Mouse (Mus musculus) cerebellum, adult 9-11 months (tissue): ENCODE measurements around the gene Dnajc14.

ENCODE experiments used
- DNase-seq: peaks from one replicate; pipeline ENCODE4 v3.0.0; 2022

Gene Dnajc14

GRCm38 (mm10) chr10:128803771-128804270 lies at the start of gene Dnajc14:
Gene Dnajc14, plus strand, starts transcription at chr10:128804062.
- peak; percentile 81 for DNase-seq

- DNase-seq, result no peak
Observed at GRCm38 (mm10) chr10:128772895-128773294, 31.0 kb upstream of the Dnajc14 start.

- no peak for DNase-seq
Observed at GRCm38 (mm10) chr10:128773685-128774084, 30.2 kb upstream of the Dnajc14 start.

GRCm38 (mm10) chr10:128778441-128778840 lies 25.4 kb upstream of the Dnajc14 start:
- DNase-seq, result no peak

- no peak for DNase-seq
Observed at GRCm38 (mm10) chr10:128779011-128779795, 24.7 kb upstream of the Dnajc14 start.

GRCm38 (mm10) chr10:128780200-128780599 lies 23.7 kb upstream of the Dnajc14 start:
- no peak for DNase-seq

- no peak for DNase-seq
Observed at GRCm38 (mm10) chr10:128790398-128791124, 13.3 kb upstream of the Dnajc14 start, which contains the start of gene Mmp19. Gene Mmp19, plus strand, starts transcription at chr10:128790910.

- DNase-seq, result no peak
Observed at GRCm38 (mm10) chr10:128792041-128792440, 11.8 kb upstream of the Dnajc14 start.

- no peak for DNase-seq
Observed at GRCm38 (mm10) chr10:128793258-128793657, 10.6 kb upstream of the Dnajc14 start.

- no peak for DNase-seq
Observed at GRCm38 (mm10) chr10:128794391-128794790, 9.5 kb upstream of the Dnajc14 start.

GRCm38 (mm10) chr10:128795581-128795980 lies 8.3 kb upstream of the Dnajc14 start:
- peak; percentile 19 for DNase-seq

GRCm38 (mm10) chr10:128798676-128799075 lies 5.2 kb upstream of the Dnajc14 start:
- no peak for DNase-seq

GRCm38 (mm10) chr10:128801981-128802495 lies 1.8 kb upstream of the Dnajc14 start:
- DNase-seq, result peak; percentile 33

- no peak for DNase-seq
Observed at GRCm38 (mm10) chr10:128802956-128803355, 906 bp upstream of the Dnajc14 start.

- peak; percentile 30 for DNase-seq
Observed at GRCm38 (mm10) chr10:128803361-128803760, 501 bp upstream of the Dnajc14 start.

- DNase-seq, result peak; percentile 76
Observed at GRCm38 (mm10) chr10:128804271-128805091, 619 bp downstream of the Dnajc14 start, which contains the start of gene Tmem198b. Gene Tmem198b, minus strand, starts transcription at chr10:128804370.

- peak; percentile 97 for DNase-seq
Observed at GRCm38 (mm10) chr10:128805092-128806000, 1.5 kb downstream of the Dnajc14 start.

GRCm38 (mm10) chr10:128806086-128806485 lies 2.2 kb downstream of the Dnajc14 start:
- DNase-seq, result no peak

GRCm38 (mm10) chr10:128807018-128807417 lies 3.2 kb downstream of the Dnajc14 start:
- peak; percentile 33 for DNase-seq

- no peak for DNase-seq
Observed at GRCm38 (mm10) chr10:128817033-128817432, 13.2 kb downstream of the Dnajc14 start, which contains the start of gene Sarnp. Gene Sarnp, plus strand, starts transcription at chr10:128817333.

GRCm38 (mm10) chr10:128820217-128820616 lies 16.4 kb downstream of the Dnajc14 start:
- peak; percentile 33 for DNase-seq
